Mouse (Mus musculus): ENCODE data around the gene Fam71f2. TPM values are rescaled to one million over a fixed set of nuclear protein-coding genes. Genes with fewer than 3 reads are reported as not detected.
A peak's percentile ranks its signal among the peaks of the same experiment; 100 is the strongest.

Gene Fam71f2
- polyA plus RNA-seq, 1 experiment from 2014 or later, result 0.43 TPM

GRCm38 (mm10) chr6:29280671-29281070, 1.3 kb downstream of the Fam71f2 start:
- no peaks in the 10 kb centered on the region for H3K27me3 ChIP-seq
- H3K9me3 ChIP-seq, result no peaks in the 10 kb centered on the region
- H3K4me2 ChIP-seq, result no peak overlapping the region
- 36% methylated on average over 7 of the region's 7 CpGs for WGBS
- no peak overlapping the region for H3K27ac ChIP-seq (replicated peaks)
- ATAC-seq (ENCODE audit: low read depth), result no peak
- H3K4me3 ChIP-seq, result no peak overlapping the region
- H3K36me3 ChIP-seq, result 0 out of 2 replicates have a peak, but pooled peaks cover 3% of the 10 kb centered on the region
- 0 out of 2 replicates have a peak, but pooled peaks cover 4% of the 10 kb centered on the region for H3K4me1 ChIP-seq (replicated peaks)
- 0 out of 2 replicates have a peak overlapping the region, but pooled peaks have one; percentile 8 for H3K9ac ChIP-seq

GRCm38 (mm10) chr6:29286870-29287269, 7.5 kb downstream of the Fam71f2 start:
- H3K9ac ChIP-seq, result peak overlapping the region; percentile 38; the same call in 1 of the 2 replicates
- ATAC-seq (ENCODE audit: low read depth), result no peak
- H3K27ac ChIP-seq (replicated peaks), result no peak overlapping the region
- H3K4me3 ChIP-seq, result no peak overlapping the region
- H3K4me1 ChIP-seq (replicated peaks), result peaks cover 7% of the 10 kb centered on the region
- H3K27me3 ChIP-seq, result no peaks in the 10 kb centered on the region; the same call in 1 of the 2 replicates
- no peak overlapping the region for H3K4me2 ChIP-seq
- H3K36me3 ChIP-seq, result no peaks in the 10 kb centered on the region
- H3K9me3 ChIP-seq, result no peaks in the 10 kb centered on the region
- 76% methylated on average over 7 of the region's 7 CpGs for WGBS

- Histone ChIP-seq H3K4me3 (no peak overlapping the region), H3K9ac (peak overlapping the region; percentile 38; the same call in 1 of the 2 replicates), H3K4me1 (replicated peaks) (peaks cover 7% of the 10 kb centered on the region), H3K27me3 (no peaks in the 10 kb centered on the region; the same call in 1 of the 2 replicates), H3K27ac (replicated peaks) (no peak overlapping the region), H3K36me3 (no peaks in the 10 kb centered on the region), H3K9me3 (no peaks in the 10 kb centered on the region), H3K4me2 (no peak overlapping the region)
- 31% methylated on average over 6 of the region's 6 CpGs for WGBS
- ATAC-seq (ENCODE audit: low read depth), result no peak
Observed at GRCm38 (mm10) chr6:29287481-29287880, 8.1 kb downstream of the Fam71f2 start.

GRCm38 (mm10) chr6:29287944-29288343, 8.6 kb downstream of the Fam71f2 start:
- 54% methylated on average over 5 of the region's 5 CpGs for WGBS
- H3K4me2 ChIP-seq, result no peak overlapping the region
- H3K36me3 ChIP-seq, result no peaks in the 10 kb centered on the region
- peaks cover 7% of the 10 kb centered on the region for H3K4me1 ChIP-seq (replicated peaks)
- H3K27ac ChIP-seq (replicated peaks), result no peak overlapping the region
- no peaks in the 10 kb centered on the region; the same call in 1 of the 2 replicates for H3K27me3 ChIP-seq
- H3K9me3 ChIP-seq, result no peaks in the 10 kb centered on the region
- no peak for ATAC-seq (ENCODE audit: low read depth)
- no peak overlapping the region for H3K4me3 ChIP-seq
- no peak overlapping the region for H3K9ac ChIP-seq

- Histone ChIP-seq H3K36me3 (no peaks in the 10 kb centered on the region), H3K4me3 (no peak overlapping the region), H3K4me1 (replicated peaks) (peaks cover 7% of the 10 kb centered on the region), H3K9me3 (no peaks in the 10 kb centered on the region), H3K27ac (replicated peaks) (no peak overlapping the region), H3K9ac (no peak overlapping the region), H3K4me2 (no peak overlapping the region), H3K27me3 (no peaks in the 10 kb centered on the region; the same call in 1 of the 2 replicates)
- no peak for ATAC-seq (ENCODE audit: low read depth)
- 61% methylated on average over 6 of the region's 6 CpGs for WGBS
Observed at GRCm38 (mm10) chr6:29288651-29289050, 9.3 kb downstream of the Fam71f2 start.

- no peak for ATAC-seq (ENCODE audit: low read depth)
- no peak overlapping the region for H3K4me3 ChIP-seq
- no peak overlapping the region for H3K27ac ChIP-seq (replicated peaks)
- H3K9ac ChIP-seq, result no peak overlapping the region
- no peaks in the 10 kb centered on the region for H3K27me3 ChIP-seq
- 78% methylated on average over 2 of the region's 2 CpGs for WGBS
- no peaks in the 10 kb centered on the region for H3K9me3 ChIP-seq
- no peaks in the 10 kb centered on the region for H3K36me3 ChIP-seq
- H3K4me1 ChIP-seq (replicated peaks), result no peaks in the 10 kb centered on the region
- H3K4me2 ChIP-seq, result no peak overlapping the region
Observed at GRCm38 (mm10) chr6:29299112-29299511, 19.7 kb downstream of the Fam71f2 start.

GRCm38 (mm10) chr6:29303251-29303650, 23.9 kb downstream of the Fam71f2 start:
- no peak for ATAC-seq (ENCODE audit: low read depth)
- H3K4me2 ChIP-seq, result no peak overlapping the region
- no peaks in the 10 kb centered on the region for H3K27me3 ChIP-seq
- no peak overlapping the region for H3K9ac ChIP-seq
- no peak overlapping the region for H3K4me3 ChIP-seq
- H3K4me1 ChIP-seq (replicated peaks), result no peaks in the 10 kb centered on the region
- H3K36me3 ChIP-seq, result no peaks in the 10 kb centered on the region
- H3K9me3 ChIP-seq, result 0 out of 2 replicates have a peak, but pooled peaks cover 2% of the 10 kb centered on the region
- H3K27ac ChIP-seq (replicated peaks), result no peak overlapping the region

GRCm38 (mm10) chr6:29303726-29304125, 24.3 kb downstream of the Fam71f2 start:
- Histone ChIP-seq H3K4me1 (replicated peaks) (no peaks in the 10 kb centered on the region), H3K36me3 (no peaks in the 10 kb centered on the region), H3K27ac (replicated peaks) (no peak overlapping the region), H3K27me3 (no peaks in the 10 kb centered on the region), H3K4me2 (no peak overlapping the region), H3K9me3 (0 out of 2 replicates have a peak, but pooled peaks cover 2% of the 10 kb centered on the region), H3K9ac (no peak overlapping the region), H3K4me3 (no peak overlapping the region)
- WGBS, result 54% methylated on average over 5 of the region's 5 CpGs
- ATAC-seq (ENCODE audit: low read depth), result no peak

- H3K4me2 ChIP-seq, result no peak overlapping the region
- no peaks in the 10 kb centered on the region for H3K36me3 ChIP-seq
- WGBS, result 91% methylated on average over 4 of the region's 4 CpGs
- H3K9me3 ChIP-seq, result peaks cover 6% of the 10 kb centered on the region; the same call in 1 of the 2 replicates
- ATAC-seq (ENCODE audit: low read depth), result no peak
- no peak overlapping the region for H3K4me3 ChIP-seq
- H3K27me3 ChIP-seq, result no peaks in the 10 kb centered on the region
- no peaks in the 10 kb centered on the region for H3K4me1 ChIP-seq (replicated peaks)
- H3K9ac ChIP-seq, result no peak overlapping the region
- no peak overlapping the region for H3K27ac ChIP-seq (replicated peaks)
Observed at GRCm38 (mm10) chr6:29305462-29305861, 26.1 kb downstream of the Fam71f2 start.

- Histone ChIP-seq H3K27ac (replicated peaks) (no peak overlapping the region), H3K9me3 (peaks cover 6% of the 10 kb centered on the region; the same call in 1 of the 2 replicates), H3K36me3 (no peaks in the 10 kb centered on the region), H3K4me3 (no peak overlapping the region), H3K27me3 (no peaks in the 10 kb centered on the region), H3K4me1 (replicated peaks) (no peaks in the 10 kb centered on the region), H3K4me2 (no peak overlapping the region), H3K9ac (no peak overlapping the region)
- no peak for ATAC-seq (ENCODE audit: low read depth)
- 88% methylated on average over 16 of the region's 16 CpGs for WGBS
Observed at GRCm38 (mm10) chr6:29308846-29309605, 29.6 kb downstream of the Fam71f2 start.

- Histone ChIP-seq H3K9me3 (peaks cover 4% of the 10 kb centered on the region; the same call in 1 of the 2 replicates), H3K27me3 (no peaks in the 10 kb centered on the region), H3K4me2 (no peak overlapping the region), H3K4me1 (replicated peaks) (no peaks in the 10 kb centered on the region), H3K9ac (no peak overlapping the region), H3K27ac (replicated peaks) (no peak overlapping the region), H3K4me3 (no peak overlapping the region), H3K36me3 (no peaks in the 10 kb centered on the region)
- WGBS, result 77% methylated on average over 14 of the region's 14 CpGs
- no peak for ATAC-seq (ENCODE audit: low read depth)
Observed at GRCm38 (mm10) chr6:29313690-29314202, 34.4 kb downstream of the Fam71f2 start.

GRCm38 (mm10) chr6:29317286-29317685, 37.9 kb downstream of the Fam71f2 start:
- 73% methylated on average over 2 of the region's 2 CpGs for WGBS
- no peak overlapping the region for H3K4me2 ChIP-seq

More at GRCm38 (mm10) chr6:29317286-29317685, 37.9 kb downstream of the Fam71f2 start:
- H3K27me3 ChIP-seq, result no peaks in the 10 kb centered on the region
- no peaks in the 10 kb centered on the region for H3K9me3 ChIP-seq
- no peak overlapping the region for H3K27ac ChIP-seq (replicated peaks)
- H3K4me1 ChIP-seq (replicated peaks), result no peaks in the 10 kb centered on the region
- no peak for ATAC-seq (ENCODE audit: low read depth)
- no peak overlapping the region for H3K4me3 ChIP-seq
- H3K36me3 ChIP-seq, result no peaks in the 10 kb centered on the region
- no peak overlapping the region for H3K9ac ChIP-seq
